Mouse (Mus musculus) cerebellum, adult 18-20 months (tissue): ENCODE data around the gene B3galnt2.
"Not testable (repeated sequence)": the region's sequence is repeated elsewhere in the genome, so short reads cannot be mapped to it uniquely, and the experiment has no call there.

Experiments
- DNase-seq, 2 experiments: peaks; one replicate each; pipeline ENCODE4 v3.0.0; 2021

Gene B3galnt2

DNA sequence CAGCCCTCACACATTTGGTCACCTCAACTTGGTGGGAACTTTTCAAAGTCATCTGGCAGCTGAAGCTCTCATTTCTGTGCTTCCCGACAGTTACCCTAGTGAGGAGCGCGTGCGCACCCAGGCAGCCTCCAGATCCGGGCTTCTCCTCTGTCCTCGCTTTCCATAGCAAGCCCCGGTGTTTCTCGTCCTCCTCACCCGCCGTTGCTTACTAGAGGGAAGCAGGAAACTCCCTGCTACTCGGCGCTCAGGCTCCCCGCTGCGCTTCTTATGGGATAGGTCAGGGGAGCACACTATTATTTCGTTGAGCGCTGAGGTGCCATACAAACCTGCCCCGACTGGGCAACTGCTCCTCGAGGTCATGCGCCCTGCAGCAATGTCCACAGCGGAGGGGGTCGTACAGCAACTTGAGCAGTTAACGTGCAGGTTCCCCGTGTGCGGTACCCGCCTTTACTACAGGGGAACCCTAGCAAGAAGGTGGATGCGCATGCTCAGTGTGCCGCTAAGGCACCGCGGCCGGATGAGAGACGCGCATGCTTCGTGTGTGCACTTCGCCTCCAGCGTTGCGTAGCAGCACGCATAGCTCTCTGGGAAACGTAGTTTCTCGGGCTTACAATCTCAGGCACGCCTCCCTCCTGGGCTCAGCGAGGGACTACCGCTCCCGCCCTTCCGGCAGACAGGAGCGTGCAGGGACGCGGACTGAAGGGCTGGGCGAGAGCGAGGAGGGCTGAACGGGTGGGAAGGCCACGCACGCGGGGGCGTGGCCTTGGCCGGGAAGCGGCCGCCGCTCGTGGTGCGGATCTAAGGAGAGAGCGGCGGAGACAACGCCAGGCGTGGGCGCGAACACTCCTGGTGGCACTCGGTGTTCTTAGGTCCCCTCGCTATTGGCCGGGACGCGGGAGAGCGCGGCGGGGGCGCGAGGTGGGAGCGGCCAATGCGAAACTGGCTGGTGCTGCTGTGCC is at the start of gene B3galnt2:
B3galnt2 (plus strand) TSS at position 596 of the 959 bp plus-strand sequence.
- peak; percentile 95 to 99 for DNase-seq

- DNase-seq, result no peak
These were observed 42.9 kb upstream of the B3galnt2 start for GRCm38 (mm10) chr13:13911341-13911740.

GRCm38 (mm10) chr13:13919396-13919795 is 34.9 kb upstream of the B3galnt2 start:
- no peak for DNase-seq

DNA sequence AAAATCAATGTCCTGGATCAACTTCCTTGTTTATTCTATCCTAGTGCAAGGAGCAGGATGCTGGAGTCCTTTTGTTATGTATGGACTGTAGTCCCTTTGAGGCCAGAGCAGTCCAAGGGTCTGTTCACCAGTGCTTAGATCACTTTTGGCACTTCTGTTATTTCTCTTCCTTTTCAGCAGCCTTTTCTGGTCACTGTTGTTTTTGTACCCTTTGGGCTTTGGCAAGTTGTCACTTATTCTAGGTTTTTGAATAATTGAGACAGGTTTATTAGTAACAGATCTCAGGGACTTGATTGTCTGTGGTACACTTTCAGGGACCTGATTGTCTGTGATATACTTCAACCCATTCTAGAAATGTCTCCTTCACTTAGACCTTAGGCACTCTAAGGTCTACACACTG is 31.7 kb upstream of the B3galnt2 start:
- no peak for DNase-seq

- DNase-seq, result no peak
These were observed 24.3 kb upstream of the B3galnt2 start for GRCm38 (mm10) chr13:13929982-13930381.

- peak in 1 of 2 experiments; percentile 53 for DNase-seq
These were observed 662 bp downstream of the B3galnt2 start for GRCm38 (mm10) chr13:13954931-13955330.

GRCm38 (mm10) chr13:13956686-13957085 is 2.4 kb downstream of the B3galnt2 start:
- no peak for DNase-seq

- DNase-seq, result no peak
These were observed 5.9 kb downstream of the B3galnt2 start for GRCm38 (mm10) chr13:13960211-13960610.

DNA sequence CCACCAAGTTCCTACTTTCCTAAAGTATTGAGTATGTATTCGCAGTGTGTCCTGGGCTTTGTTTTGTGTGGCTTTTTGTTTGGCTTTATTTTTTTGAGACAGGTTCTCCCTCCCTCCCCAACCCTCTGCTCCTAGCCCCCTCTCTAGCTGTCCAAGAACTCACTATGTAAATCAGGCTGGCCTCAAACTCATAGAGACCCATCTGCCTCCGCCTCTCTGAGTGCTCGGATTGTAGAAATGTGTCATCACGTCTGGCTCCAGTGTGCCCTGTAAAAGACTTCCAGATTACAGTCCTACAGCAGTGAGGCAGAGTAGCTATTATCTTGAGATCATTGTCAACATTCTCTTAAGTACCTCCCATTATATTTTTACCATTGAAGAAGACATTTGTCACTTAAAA is 6.8 kb downstream of the B3galnt2 start:
- no peak for DNase-seq

DNA sequence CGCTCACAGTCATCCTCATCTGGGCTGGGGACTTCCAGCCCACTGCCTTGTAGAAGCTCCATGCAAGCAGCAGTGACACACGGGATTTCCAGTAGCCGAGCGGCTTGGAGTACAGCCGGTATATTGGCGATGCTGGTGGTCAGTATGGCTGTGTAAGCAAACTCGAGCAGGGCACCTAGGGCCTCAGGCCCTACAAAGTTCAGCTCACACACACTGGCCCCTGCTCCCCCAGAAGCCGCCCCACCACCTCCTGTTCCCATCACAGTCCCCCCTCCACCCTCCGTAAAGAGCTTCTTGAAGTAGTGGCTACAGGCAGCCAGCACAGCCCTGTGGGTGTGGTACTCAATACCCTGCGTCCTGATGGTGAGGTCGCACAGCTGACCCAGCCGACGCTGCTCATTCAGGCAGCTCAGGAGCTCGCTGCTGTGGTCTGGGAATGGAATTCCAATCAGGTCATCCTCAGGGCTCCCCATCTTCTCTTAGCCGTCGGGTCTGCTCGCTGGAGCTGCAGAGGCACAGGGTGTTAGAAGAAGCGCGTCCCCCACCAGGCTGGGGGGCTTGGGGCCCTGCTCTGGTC is 11.2 kb downstream of the B3galnt2 start:
- DNase-seq, result no peak

GRCm38 (mm10) chr13:13966172-13966571 is 11.9 kb downstream of the B3galnt2 start:
- DNase-seq, result no peak

DNA sequence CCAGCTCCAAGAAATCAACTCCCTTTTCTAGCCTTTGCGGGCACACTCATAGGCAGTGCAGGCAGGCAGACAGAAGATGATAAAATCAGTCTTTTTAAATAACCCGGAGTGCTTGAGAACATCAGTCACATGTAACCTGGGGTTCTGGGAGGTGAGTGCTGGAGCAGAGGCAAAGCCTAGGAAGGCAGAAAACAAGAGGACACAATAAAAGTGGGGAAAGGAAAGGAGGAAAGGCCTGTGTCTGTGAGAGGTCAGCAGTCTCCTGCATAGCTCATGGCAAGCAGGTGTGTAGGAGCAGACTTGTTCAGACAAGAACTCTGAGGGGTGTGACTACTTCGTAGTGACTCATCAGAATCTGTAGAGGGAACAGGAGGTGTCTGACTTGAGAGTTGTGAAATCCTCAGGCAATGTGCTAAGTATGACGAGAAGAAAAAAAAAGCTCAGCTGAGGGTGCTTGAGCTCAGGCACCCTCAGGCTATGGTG is 14.4 kb downstream of the B3galnt2 start:
- DNase-seq, result no peak

DNA sequence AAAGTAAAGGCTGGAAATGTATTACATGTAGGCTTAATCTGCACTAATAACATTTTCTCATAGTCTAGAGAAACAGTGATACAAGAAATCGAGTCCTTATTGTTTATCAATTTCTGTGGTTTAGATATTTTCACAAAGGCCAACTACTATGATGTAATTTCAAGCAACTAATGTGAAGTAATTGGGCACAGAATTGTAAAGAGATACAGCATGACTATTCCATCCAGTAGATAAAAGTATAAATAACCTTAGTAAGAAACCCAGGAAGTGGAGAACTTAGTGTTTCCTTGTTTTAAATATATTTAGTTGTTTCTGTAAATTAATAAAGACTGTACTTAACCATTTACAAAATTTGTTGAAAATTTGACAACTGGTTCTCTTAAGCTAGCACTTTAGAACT is 15.5 kb downstream of the B3galnt2 start:
- no peak for DNase-seq

- DNase-seq, result not testable (repeated sequence)
These were observed 27.6 kb downstream of the B3galnt2 start for GRCm38 (mm10) chr13:13981842-13982241.

- no peak for DNase-seq
These were observed 29.3 kb downstream of the B3galnt2 start for GRCm38 (mm10) chr13:13983523-13983922.

DNA sequence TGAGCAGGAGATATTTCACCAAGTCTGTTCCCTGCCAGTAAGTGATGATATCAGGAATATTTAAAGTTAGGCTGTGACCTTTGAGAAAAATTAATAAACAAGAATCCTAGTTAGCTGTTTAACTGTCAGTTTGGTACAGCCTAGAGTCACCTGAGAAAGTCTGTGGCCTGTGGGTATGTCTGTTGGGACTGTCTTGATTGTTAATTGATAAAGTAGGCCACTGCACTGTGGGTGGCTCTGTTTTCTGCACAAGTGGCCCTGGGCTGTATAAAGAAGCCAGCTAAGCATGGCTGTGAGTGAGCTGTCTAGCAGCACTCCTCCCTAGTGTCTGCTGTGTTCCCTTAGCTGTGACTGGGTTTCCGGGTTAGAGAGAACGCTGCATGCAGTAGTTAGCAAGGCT is 34.9 kb downstream of the B3galnt2 start:
- no peak for DNase-seq

DNA sequence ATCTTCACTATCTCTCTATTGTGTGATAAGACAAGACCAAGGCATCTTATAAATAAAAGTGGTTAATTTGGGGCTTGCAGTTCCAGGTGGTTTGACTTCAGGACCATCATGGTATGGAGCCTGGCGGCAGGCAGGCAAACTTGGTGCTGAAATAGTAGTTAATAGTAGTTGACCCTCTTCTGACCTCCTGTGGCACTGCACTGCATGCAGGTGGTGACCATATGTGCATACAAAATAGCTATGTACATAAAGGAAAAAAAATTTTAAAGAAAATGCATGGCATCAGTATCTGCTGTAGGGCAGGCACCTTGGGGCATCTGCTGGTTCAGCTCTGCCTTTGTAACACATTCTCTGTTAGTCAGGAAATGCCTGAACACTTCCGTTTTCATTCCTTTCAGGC is 36.1 kb downstream of the B3galnt2 start:
- no peak for DNase-seq

GRCm38 (mm10) chr13:13993041-13993440 is 38.8 kb downstream of the B3galnt2 start:
- DNase-seq, result no peak

DNA sequence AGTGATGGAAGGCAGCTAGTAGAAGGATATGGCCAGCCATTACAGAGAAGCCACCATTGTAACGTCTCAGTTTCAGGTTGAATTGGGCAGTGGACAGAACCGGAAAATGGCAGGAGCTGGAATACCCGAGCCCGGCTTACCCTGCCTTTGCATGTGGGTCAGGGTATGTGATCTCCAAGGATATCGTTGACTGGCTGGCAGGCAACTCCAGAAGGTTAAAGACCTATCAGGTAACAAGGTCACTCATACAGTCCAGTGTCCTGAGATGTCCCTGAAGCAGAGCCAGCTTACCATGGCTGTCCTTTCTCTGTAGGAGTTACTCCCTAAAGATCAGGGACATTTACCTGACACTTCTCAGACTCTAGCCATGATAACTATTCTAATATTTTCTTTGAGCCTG is 40.8 kb downstream of the B3galnt2 start:
- no peak for DNase-seq

DNA sequence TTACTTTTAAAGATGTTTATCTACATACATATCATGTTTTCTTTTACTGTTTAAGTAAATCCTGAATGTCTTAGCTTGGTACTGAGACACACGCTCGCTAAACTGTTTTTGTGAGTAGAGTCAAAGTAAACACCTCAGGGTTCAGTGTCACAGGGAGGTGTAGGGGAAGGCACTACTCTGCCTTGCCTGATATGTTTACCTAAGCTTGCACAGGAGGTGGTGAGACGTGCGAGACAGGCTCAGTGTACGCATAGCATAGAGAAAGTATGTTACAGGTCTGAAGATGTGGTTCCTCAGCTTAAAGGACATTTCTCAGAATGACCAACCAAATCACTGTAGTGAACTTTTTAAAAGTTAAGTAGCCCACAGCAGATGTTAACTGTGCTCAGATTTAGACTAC is 43.2 kb downstream of the B3galnt2 start:
- no peak for DNase-seq

DNA sequence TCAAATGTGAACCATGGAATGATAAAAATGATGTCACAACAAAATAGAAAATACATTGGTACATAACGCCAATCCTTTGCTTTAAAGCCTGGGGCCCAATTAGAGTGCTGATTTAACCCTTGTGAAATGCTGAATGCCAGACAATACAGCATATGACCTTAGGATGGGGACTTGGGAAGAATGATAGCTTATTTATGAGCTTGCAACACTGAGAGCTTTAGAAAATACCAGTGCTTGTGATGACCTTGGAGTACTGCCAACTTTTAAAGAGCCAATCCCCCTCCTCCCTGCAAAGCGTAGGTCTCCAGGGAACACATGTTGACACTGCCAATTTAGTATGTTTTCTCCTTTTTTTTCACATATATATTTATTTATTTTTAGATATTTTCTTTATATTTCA is 48.4 kb downstream of the B3galnt2 start:
- no peak for DNase-seq

GRCm38 (mm10) chr13:14004086-14004485 is 49.8 kb downstream of the B3galnt2 start:
- DNase-seq, result no peak

DNA sequence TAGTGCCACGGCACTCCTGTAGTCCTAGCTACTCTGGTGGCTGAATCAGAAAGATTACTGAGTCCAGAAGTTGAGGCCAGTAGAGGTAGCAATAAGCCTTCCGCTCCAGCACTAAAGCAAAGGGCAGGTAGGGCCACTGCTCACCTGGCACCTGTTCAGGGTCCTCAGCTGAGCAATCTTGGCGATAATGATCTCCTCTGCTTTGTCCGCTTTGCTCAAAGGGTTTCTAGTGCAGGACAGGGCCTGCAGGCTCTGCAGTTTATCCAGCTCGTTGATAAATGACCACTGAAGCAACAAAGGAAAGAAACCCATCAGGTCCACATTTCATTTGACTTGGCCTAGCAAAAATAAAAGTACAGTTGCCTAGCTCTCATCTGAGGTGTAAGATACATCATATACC is 50.7 kb downstream of the B3galnt2 start:
- no peak for DNase-seq

GRCm38 (mm10) chr13:14006056-14006455 is 51.8 kb downstream of the B3galnt2 start:
- no peak for DNase-seq
